Mouse (Mus musculus): ENCODE results near the gene Pin1.
"Not testable (repeated sequence)": the region's sequence is repeated elsewhere in the genome, so short reads cannot be mapped to it uniquely, and the experiment has no call there.

Pin1 gene

DNA sequence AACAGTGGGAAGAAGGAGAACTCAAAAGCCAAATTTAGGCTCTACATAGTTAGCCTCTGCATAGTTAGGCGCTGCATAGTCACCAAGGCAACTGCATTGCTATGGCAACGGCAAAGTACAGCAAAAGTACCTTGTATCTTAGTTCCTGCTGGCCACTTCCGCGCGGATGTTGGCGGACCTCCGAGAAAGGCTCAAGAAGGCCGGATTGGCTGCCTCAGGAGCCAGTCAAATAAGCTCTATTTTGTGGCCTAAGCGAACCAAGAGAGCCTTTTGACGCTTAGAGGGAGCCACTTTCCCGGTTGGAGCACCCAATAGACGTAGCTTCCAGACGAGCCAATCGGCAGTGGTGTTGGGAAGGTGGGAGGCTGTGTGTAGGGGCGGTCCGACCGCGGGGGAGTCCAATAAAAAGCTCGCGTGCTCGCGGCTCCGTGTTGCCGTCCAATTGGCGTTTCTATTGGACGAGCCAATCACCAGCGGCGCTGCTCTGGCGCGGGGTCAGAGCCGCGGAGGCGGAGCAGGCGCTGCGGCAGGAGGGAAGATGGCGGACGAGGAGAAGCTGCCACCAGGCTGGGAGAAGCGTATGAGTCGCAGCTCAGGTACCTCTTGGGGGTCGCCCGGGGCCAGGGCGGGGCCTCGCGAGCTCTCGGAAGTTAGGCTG, at the start of gene Pin1:
Gene Pin1, plus strand, starts transcription at position 494 of the 658 bp plus-strand sequence.
- peak; percentile 98 for DNase-seq (ENCODE audit: low read depth)

DNA sequence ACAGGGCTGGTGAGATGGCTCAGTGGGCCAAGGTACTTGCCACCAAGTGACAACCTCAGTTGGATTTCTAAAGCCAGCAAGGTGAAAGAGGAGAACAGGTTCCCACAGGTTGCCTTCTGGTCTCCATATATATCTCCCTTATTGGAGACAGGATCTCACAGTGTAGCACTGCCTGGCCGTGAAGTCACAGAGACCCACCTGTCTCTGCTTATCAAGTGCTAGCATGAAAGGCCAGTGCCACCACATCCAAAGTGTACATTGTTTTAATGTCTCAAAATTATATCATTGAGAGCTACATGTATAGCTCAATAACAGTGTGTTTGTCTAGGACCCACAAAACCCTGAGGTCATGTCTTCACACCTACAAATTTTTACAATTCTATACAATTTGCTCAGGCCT, 45.6 kb upstream of the Pin1 start:
- DNase-seq (ENCODE audit: low read depth): peak; percentile 5

DNA sequence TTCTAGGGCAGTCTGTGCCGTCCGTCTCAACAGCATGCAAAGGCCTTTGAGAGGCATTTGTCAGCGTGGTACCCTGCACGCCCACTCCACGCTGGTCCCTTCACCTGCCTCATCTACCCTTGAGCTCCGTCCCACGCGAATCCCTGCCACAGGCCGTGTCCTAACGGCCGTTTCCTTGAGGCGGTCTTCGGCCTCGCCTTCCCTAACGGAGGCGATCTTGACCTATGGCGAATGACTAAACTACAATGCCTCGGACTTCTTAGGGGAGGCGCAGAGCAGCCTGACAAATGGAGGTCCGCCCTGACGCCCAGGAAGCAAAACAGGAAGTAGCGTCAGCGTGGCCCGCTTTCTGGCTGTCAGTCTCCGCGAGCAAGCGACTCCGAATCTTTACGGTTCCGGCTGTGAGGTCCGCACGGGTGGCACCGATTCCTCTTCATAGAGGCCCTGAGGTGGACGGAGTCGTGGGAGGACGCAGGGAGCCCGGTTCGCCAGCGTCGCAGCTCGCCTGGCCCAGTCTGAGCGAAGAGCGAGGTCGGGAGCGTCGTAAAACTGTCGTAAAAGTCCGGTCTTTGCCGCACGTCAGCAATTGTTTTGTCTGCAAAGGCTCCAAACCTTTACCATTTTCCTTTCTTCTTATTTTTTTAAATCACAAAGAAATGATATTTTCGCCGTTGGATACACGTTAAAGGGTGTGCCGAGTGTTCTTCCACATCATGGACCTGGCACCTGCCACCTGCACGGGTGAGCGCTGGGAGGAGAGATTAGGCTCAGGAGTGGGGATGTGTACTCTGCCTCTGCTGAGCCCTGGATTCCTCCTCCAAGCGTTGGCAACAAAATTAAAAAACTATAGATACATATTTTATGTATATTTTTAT, 44.6 kb upstream of the Pin1 start:
- DNase-seq (ENCODE audit: low read depth): peak; percentile 97

DNA sequence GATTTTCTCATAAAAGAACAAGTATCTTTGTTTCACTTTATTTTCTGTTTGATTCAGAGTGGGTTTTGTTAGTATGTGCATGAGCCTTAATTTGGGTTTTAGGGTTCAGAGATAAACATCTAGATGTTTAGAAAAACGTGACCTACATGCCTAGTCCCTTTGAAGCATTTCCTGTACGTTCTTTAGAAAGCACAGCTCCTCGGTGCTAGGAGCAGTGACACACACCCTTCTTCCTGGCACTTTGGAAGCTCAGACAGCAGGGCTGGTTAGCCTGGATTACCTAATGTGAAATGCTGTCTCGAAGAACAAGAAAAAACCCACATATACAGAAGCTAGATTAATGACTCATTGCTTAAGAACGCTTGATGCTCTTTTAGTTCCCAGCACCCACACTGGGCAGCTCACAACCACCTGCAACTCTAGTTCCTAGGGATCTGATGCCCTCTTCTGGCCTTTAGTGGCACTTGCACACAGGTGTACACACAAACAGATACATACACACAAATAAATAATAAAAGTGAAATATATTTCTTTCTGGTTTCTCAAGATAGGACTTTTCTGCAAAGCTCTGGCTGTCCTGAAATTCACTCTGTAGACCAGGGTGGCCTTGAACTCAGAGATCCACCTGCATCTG, 41.9 kb upstream of the Pin1 start:
- peak; percentile 35 for DNase-seq (ENCODE audit: low read depth)

DNA sequence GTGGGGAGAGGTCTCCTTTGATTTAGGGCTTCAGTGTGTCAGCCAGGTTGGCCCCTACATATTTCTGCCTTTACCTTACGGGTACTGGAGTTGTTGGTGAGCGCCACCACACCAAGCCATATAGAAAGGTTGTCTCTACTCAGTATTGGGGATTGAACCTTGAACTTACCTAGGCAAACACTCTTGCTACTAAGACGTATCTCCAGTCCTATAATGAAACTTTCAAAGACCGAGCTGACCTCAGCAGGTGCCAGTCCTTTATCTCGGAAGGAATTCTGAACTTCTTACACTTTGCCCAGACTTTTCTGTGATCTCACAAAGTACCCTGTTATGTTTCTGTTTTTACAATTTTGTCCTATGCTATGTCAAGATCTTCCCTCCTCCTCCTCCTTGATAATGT, 39.9 kb upstream of the Pin1 start:
- DNase-seq (ENCODE audit: low read depth): no peak

DNA sequence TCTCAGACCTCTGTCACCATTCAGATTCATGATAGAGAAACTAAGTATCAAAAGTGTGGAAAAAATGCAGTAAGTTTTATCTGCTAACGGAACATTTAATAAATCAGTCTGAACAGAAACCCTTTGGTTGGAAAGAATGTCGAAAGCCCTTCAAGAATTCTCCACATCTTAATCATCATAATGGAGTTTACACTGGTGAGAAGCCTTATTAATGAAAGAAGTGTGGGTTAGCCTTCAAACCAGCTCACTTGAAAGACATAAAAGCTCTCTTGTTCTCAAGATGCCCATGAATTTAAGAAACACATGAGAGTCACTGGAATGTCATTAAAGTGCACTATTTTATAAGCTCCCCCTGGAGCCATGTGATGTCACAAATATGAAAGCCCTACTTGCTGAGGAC, 35.2 kb upstream of the Pin1 start:
- DNase-seq (ENCODE audit: low read depth): no peak

DNA sequence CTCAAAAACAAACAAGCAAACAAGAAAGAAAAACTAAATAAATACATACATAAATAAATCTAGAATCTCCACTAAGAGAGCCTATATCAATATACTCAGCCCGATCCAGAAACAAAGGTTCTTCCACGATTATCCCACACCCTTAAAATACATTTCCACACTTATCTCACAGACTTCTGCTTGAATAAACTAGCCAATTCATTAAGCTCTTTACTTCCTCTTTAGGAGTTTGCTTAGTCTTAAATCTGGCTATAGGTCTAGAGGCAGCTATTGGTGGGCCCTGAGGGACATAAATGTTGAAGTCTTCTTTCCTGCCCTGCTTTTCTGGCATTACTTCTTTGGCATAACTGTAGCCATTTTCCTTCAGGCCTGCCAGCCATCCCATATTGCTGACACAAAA, 20.6 kb upstream of the Pin1 start:
- DNase-seq (ENCODE audit: low read depth): no peak

DNA sequence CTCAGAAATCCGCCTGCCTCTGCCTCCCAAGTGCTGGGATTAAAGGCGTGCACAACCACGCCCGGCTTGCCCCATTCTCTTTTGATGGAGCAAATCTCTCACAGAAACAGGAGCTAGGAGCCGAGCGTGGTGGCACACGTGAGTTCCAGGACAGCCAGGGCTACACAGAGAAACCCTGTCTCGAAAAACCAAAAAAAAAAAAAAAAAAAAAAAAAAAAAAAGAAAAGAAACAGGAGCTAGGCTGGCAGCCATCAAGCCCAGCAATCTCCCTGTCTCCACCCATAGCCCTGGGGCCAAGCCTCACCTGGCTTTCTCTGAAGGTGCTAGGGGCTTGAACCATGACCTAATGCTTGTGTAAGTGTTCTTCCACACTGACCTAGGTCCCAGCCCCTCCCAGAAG, 16.2 kb upstream of the Pin1 start:
- DNase-seq (ENCODE audit: low read depth): not testable (repeated sequence)

DNA sequence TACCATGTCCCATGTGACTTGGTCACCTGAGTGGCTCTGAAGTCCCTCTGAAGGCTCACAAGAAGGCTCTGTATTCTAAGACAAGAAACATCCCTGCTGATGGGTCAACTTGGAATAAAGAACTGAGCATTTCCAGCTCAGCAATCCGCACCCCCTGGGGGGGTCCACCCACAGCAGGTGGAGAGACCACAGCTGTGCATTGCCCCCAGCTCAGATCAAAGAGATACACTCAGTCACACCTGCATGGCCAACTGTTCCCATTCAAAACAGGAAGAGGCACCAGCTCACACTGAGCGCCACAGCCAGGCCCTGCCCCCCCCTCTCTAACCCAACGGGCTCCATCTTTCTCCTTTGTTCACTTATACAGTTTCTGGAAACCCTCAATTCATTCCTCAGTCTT, 15.6 kb upstream of the Pin1 start:
- DNase-seq (ENCODE audit: low read depth): peak; percentile 26

DNA sequence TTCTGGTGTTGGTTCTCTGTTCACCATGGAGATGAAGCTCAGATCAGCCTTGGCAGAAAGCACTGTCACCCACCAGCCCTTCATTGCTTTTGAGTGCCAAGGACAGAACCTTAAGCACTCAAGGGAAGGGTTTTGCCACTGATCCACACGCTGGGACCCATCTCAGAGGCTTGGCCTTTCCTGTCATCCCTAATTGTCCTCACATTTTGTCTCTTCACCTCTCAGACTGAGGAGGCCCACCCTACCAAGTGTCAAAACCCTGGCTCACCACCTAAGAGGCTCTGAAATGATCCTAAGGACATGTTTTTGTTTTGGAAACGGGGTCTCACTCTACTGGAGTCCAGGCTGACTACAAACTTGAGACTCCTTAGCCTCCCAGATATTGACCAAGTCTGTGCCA, 15.1 kb upstream of the Pin1 start:
- DNase-seq (ENCODE audit: low read depth): no peak

DNA sequence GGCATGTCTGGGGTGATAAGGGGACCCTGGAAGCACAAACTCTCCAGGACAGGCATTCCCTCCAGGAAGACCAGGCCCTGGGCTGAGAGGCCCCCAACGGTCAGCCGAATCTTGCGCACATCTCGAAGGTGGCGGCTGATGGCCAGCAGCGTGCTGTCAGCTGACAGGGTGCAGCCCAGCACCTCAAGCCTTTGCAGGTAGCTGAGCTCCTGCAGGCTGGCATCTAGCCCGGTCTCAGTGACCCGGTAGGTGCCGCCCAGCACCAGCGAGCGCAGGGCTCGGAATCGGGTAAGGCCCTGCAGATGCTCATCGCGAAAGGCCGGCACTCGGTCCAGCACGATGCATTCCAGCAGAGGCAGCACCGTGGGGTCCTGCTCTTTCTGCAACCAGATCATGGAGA, 13.3 kb upstream of the Pin1 start:
- DNase-seq (ENCODE audit: low read depth): no peak

DNA sequence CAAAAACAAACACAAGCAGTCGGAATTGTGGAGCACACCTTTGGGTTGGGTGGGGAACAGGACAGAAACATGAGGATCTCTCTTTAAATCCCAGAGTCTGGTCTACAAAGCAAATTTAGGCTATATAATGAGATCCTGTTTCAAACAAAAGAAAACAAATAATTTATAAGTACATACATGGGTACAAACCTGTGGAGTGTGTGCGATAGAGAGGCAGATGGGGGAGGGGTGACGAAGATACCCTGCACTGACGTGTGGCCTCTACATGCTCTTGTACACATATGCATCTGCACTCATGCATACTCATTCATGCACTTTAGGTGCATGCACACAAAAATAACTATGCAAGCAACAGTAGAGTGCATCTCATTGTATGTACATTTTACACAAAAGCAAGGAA, 12.4 kb upstream of the Pin1 start:
- no peak for DNase-seq (ENCODE audit: low read depth)

DNA sequence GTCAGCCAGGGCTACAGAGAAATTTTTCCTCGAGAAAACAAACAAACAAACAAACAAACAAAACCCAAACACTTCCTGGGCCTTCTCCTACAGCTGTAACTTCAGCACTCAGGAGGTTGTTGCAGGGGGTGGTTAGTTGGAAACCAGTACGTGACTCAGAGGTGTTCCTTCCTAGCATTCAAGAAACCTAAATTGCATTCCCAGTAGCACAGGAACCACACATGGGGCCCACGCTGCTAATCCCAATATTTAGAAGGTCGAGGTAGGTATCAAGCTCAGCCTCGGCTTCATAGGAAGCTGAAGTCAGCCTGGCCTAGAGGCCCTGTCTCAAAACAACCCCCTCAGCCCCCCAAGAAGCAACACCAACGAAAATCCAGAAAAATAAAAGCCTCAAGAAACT, 10.4 kb upstream of the Pin1 start:
- no peak for DNase-seq (ENCODE audit: low read depth)

DNA sequence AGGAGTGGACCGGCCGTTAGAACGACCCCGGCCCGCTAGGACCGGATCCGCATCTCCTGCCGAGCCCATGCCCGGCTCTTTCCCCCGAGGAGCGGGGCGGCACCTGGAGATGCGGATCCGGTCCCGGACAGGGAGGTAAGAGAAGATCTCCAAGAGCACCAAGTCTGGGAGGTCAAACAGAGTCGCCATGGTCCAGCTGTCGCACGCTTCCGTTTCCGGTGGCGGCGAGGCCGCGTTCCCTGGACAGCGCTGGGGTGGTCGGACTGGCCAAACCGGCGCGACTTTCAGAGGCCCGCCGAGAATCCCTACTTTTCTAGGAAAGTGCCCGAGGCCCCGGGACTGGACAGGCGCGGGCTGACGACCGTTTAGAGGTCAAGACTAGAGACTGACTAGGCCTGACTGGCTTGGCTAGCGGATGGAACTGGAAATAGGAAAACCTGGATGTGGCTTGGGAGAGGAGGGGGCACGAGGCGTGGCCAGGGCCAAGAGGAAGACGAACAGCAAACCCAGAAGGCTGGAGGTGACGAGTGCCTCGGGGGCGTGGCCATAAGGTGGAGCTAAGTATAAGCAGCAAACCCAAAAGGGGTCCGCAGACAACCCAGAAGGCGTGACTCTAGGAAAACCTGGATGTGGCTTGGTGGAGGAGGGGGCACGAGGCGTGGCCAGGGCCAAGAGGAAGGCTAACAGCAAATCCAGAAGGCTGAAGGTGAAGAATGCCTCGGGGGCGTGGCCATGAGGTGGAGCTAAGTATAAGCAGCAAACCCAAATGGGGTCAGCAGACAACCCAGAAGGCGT, 9.6 kb upstream of the Pin1 start, which contains the start of gene Ubl5:
Gene Ubl5, plus strand, starts transcription at position 778 of the 795 bp plus-strand sequence.
- peak; percentile 88 for DNase-seq (ENCODE audit: low read depth)

DNA sequence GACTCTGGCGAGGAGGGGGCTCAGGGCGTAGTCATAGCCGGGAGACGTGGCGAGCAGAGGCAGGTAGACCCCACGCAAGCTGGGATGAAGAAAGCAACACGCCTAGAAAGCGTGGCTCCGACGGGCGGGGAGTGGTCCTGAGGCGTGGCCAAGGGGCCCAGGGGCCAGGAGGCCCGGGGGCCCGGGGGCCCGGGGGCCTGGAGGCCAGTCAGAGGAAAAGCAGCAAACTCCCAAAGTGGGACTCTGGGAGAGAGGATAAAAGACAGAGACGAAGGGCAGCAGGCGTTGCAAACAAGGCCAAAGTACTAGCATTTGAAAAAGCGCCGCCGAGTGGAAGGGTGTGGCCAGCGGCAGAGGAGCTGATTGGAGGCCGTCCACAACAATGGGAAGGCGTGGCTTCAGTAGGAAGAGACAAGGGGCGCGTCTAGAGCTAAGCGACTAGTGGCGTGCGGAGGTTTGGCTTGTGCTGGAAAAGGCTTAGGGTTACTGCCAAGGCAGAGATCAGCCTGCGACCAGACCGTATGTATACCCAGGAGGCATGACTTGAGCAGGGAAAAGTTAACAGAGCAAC, 8.9 kb upstream of the Pin1 start:
- peak; percentile 94 for DNase-seq (ENCODE audit: low read depth)

DNA sequence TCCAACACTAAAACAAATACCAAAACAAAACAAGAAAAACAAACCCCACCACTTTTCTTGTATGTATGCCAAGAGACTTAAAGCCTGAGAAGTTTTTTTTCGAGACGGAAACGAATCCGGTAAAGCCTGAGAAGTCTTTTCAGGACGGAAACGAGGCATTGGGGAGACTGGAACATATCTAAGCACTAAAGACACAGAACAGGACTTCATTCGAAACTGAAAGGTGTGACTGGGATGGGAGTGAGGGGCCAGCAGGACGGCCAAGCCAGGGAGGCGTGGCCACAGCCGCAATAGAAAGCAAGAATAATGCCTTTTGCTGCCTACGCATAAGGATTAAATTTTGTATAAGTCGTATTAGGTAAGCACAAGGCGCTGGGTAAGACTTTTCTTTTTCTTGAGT, 8.1 kb upstream of the Pin1 start:
- peak; percentile 75 for DNase-seq (ENCODE audit: low read depth)

DNA sequence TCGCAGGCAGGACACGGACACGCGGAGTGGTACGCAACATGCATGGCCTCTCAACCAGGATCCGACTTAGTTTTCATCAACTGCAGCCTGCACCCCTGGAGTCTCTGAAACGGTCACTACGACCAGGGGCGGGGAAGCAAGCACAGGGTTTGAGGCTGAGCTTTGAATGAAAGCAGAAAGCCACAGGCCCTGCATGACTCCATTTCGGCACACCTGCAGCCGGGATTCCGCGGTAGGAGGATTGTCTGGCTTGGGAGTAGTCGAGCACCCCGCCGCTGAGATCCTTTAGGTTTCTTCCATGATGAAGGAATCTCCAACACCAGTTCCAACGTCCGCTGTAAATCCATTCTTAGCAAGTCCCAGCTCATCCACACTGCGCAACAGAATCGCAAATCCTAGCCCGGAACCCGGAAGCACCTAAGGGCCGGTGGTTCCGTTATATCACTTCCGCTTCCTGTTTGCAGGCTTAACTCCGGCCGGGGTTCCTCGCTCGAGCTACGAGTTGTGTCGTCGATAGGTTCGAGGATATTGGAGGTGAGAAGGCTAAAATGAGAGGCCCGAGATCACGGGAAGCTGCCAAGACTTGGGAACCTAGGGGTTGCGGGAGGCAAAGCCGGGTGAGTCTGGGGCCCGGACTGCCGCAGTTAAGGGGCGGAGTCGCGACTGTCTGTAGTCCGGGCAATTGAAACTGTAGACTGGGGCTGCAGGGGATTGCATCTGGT, 7.4 kb upstream of the Pin1 start, which contains the start of gene Fbxl12:
Gene Fbxl12, minus strand, starts transcription at position 408 of the 722 bp plus-strand sequence.
- peak; percentile 94 for DNase-seq (ENCODE audit: low read depth)

DNA sequence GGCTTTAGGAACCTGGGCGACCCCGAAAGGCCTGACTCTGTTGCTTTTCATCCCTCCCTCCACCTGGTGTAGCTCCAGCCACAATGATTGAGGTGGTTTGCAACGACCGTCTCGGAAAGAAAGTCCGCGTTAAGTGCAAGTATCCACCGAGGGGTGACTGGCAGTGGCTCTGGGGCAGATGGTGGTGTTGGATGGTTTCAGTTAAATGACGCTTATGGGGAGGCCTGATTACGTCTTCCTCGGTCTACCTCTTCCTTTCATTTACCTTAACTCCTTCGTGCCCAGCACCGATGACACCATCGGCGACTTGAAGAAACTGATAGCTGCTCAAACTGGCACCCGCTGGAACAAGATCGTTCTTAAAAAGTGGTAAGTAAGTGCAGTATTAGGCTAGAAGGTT, 6.8 kb upstream of the Pin1 start:
- DNase-seq (ENCODE audit: low read depth): peak; percentile 89

DNA sequence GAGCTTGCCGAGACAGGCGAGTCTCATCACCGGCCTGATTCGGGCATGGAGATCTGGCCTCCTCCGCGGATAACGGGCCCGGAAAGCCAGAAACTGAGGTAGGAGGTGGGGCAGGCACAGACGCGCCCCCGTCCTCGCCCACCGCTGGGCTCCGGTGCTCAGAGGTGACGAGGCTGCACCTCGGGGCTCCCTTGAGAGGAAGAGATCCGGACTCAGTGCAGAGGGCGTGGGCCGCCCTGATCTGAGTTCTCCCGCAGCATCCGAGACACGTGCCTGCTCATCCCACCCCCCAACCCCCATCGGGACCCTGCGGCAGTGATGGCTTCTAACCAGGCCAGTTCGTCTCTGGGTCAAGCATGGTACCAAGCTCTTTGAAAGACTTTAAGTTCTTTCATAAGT, 364 bp downstream of the Pin1 start:
- no peak for DNase-seq (ENCODE audit: low read depth)

DNA sequence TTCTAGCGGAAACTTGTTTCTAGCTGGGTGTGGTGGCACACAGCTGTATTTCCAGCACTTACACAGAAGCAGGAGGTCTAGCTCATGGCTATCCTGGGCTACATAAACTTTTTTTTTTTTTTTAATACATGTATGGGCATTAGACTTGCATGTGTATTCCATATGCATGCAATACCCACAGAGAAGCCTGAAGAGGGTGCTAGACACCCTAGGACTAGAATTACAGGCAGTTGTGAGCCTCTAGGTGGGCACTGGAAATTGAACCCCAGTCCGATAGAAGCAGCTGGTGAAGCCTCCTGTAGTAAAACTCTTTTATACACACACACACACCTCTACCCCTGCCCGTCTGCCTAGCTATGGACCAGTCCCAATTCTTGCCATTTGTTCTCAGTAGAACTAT, 2.0 kb downstream of the Pin1 start:
- DNase-seq (ENCODE audit: low read depth): peak; percentile 17

DNA sequence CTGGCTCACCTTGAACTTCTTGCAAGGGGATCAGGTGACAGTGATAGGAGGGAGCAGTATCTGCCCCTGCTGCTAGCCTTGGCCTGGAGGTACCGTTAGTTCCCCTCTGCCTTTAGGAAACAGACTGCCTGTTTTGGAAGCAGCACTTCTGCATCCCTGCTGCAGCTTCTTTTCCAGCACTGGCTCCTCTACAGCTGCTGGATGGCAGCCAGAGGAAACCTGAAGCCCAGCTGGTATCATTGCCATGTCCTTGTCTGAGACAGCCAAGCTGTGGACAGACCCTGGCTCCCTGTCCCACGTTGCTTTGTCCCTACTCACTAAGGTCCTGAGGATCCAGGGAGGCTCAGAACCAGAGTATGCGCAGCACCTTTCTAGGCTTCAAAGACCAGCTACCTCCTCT, 5.7 kb downstream of the Pin1 start:
- no peak for DNase-seq (ENCODE audit: low read depth)

Measured in induced T-regulatory cell, adult 2 months (primary cell).